Mouse (Mus musculus) myocyte (in vitro differentiated cells): ENCODE data around the gene Dnm1.

ENCODE experiments used
- MAX ChIP-seq: IDR thresholded peaks from one replicate; pipeline ENCODE4 v1.6.1; 2011; ENCODE audit warnings: low read depth, mild to moderate bottlenecking, control low read depth
- POLR2A ChIP-seq: IDR thresholded peaks from one replicate; pipeline ENCODE4 v1.6.1; 2011; ENCODE audit warnings: low read depth, mild to moderate bottlenecking, control low read depth, moderate library complexity; ENCODE audit not compliant: insufficient read length
- TCF12 ChIP-seq: IDR thresholded peaks from one replicate; pipeline ENCODE4 v1.6.1; 2011; ENCODE audit warnings: mild to moderate bottlenecking, control low read depth; ENCODE audit not compliant: poor library complexity, insufficient read depth, severe bottlenecking

GRCm38 (mm10) chr2:32322754-32323741 is 30.1 kb downstream of the Dnm1 start:
- TF ChIP-seq MAX: no peak
- TF ChIP-seq POLR2A: no peak
- no peak for TF ChIP-seq TCF12
